Mouse (Mus musculus) testis, postnatal 10 days (tissue): ENCODE measurements around the gene Aimp1.

Experiments
- DNase-seq: peaks from one replicate; pipeline ENCODE4 v3.0.0; 2021; ENCODE audit warnings: low spot score

Aimp1 gene

GRCm38 (mm10) chr3:132684231-132684928, at the start of gene Aimp1:
Gene Aimp1 (minus strand): TSS chr3:132684370.
- DNase-seq = no peak

- no peak for DNase-seq
Measured at GRCm38 (mm10) chr3:132724326-132724725, 40.2 kb upstream of the Aimp1 start.

- DNase-seq = no peak
Measured at GRCm38 (mm10) chr3:132717316-132717715, 33.1 kb upstream of the Aimp1 start.

GRCm38 (mm10) chr3:132713913-132714312, 29.7 kb upstream of the Aimp1 start:
- no peak for DNase-seq

GRCm38 (mm10) chr3:132706977-132707376, 22.8 kb upstream of the Aimp1 start:
- no peak for DNase-seq

GRCm38 (mm10) chr3:132704216-132704615, 20.0 kb upstream of the Aimp1 start:
- no peak for DNase-seq

GRCm38 (mm10) chr3:132701368-132701767, 17.2 kb upstream of the Aimp1 start:
- DNase-seq = no peak

- peak; percentile 95 for DNase-seq
Measured at GRCm38 (mm10) chr3:132683447-132684230, 531 bp downstream of the Aimp1 start, which contains the start of gene Tbck. Gene Tbck (plus strand): TSS chr3:132684144.

- no peak for DNase-seq
Measured at GRCm38 (mm10) chr3:132677494-132677893, 6.7 kb downstream of the Aimp1 start.

GRCm38 (mm10) chr3:132655955-132656354, 28.2 kb downstream of the Aimp1 start:
- DNase-seq = no peak

GRCm38 (mm10) chr3:132653959-132654358, 30.2 kb downstream of the Aimp1 start:
- DNase-seq = no peak

- DNase-seq = no peak
Measured at GRCm38 (mm10) chr3:132651776-132652175, 32.4 kb downstream of the Aimp1 start.

GRCm38 (mm10) chr3:132650191-132650590, 34.0 kb downstream of the Aimp1 start:
- DNase-seq = no peak

- no peak for DNase-seq
Measured at GRCm38 (mm10) chr3:132649368-132649767, 34.8 kb downstream of the Aimp1 start.

- DNase-seq = no peak
Measured at GRCm38 (mm10) chr3:132646814-132647213, 37.4 kb downstream of the Aimp1 start.

- no peak for DNase-seq
Measured at GRCm38 (mm10) chr3:132644071-132644470, 40.1 kb downstream of the Aimp1 start.

- no peak for DNase-seq
Measured at GRCm38 (mm10) chr3:132637080-132637479, 47.1 kb downstream of the Aimp1 start.

- no peak for DNase-seq
Measured at GRCm38 (mm10) chr3:132633261-132633660, 50.9 kb downstream of the Aimp1 start.

- DNase-seq = no peak
Measured at GRCm38 (mm10) chr3:132629601-132630239, 54.5 kb downstream of the Aimp1 start, which contains the start of gene Gimd1. Gene Gimd1 (plus strand): TSS chr3:132629820.

- no peak for DNase-seq
Measured at GRCm38 (mm10) chr3:132628741-132629140, 55.4 kb downstream of the Aimp1 start.
